Mouse (Mus musculus): ENCODE data around the gene Artn. TPM values are rescaled to one million over a fixed set of nuclear protein-coding genes. Genes with fewer than 3 reads are reported as not detected.

Artn gene
- 0.40 and 0.53 TPM in 2 replicates for polyA plus RNA-seq (2014; fragmentation: Nextera tagmentation; extraction: Ambion mirVana)

GRCm38 (mm10) chr4:117929391-117929881 is at the start of gene Artn:
TSS of gene Artn (minus strand) at chr4:117929763.
- Histone ChIP-seq H3K4me1 (ENCODE audit: control insufficient read depth, insufficient read depth, low read length) (peaks cover 23% of the 10 kb centered on the region), H3K27me3 (ENCODE audit: control insufficient read depth, insufficient read depth, low read length) (peaks cover 56% of the 10 kb centered on the region), H3K27ac (ENCODE audit: low read depth, low read length) (no peak within 1 kb of the TSS), H3K9me3 (ENCODE audit: control insufficient read depth, low read length) (no peaks in the 10 kb centered on the region), H3K4me3 (ENCODE audit: low read depth, low read length) (peak within 1 kb of the TSS; percentile 25), H3K4me2 (peak within 1 kb of the TSS; percentile 54), H3K36me3 (ENCODE audit: control insufficient read depth, insufficient read depth, low read length) (no peaks in the 10 kb centered on the region), H3K9ac (ENCODE audit: low read length) (peak within 1 kb of the TSS; percentile 6)
- ATAC-seq (ENCODE audit: low FRiP score) (peak; percentile 25; the same call in 1 of the 2 replicates), DNase-seq (ENCODE audit: low spot score, missing footprints) (peak; percentile 93)
- under 1% methylated on average over 33 of the region's 33 CpGs for WGBS

- Histone ChIP-seq H3K27me3 (ENCODE audit: control insufficient read depth, insufficient read depth, low read length) (no peaks in the 10 kb centered on the region), H3K36me3 (ENCODE audit: control insufficient read depth, insufficient read depth, low read length) (no peaks in the 10 kb centered on the region), H3K27ac (ENCODE audit: low read depth, low read length) (no peak overlapping the region), H3K4me2 (no peak overlapping the region), H3K4me1 (ENCODE audit: control insufficient read depth, insufficient read depth, low read length) (no peaks in the 10 kb centered on the region), H3K4me3 (ENCODE audit: low read depth, low read length) (no peak overlapping the region), H3K9ac (ENCODE audit: low read length) (no peak overlapping the region), H3K9me3 (ENCODE audit: control insufficient read depth, low read length) (no peaks in the 10 kb centered on the region)
- ATAC-seq (ENCODE audit: low FRiP score) (no peak), DNase-seq (ENCODE audit: low spot score, missing footprints) (no peak)
- WGBS = 95% methylated on average over 4 of the region's 4 CpGs
Measured at GRCm38 (mm10) chr4:117979181-117979580, 49.6 kb upstream of the Artn start.

- no peaks in the 10 kb centered on the region for H3K27me3 ChIP-seq (ENCODE audit: control insufficient read depth, insufficient read depth, low read length)
- no peak overlapping the region for H3K4me3 ChIP-seq (ENCODE audit: low read depth, low read length)
- H3K36me3 ChIP-seq (ENCODE audit: control insufficient read depth, insufficient read depth, low read length) = no peaks in the 10 kb centered on the region
- ATAC-seq (ENCODE audit: low FRiP score) (no peak), DNase-seq (ENCODE audit: low spot score, missing footprints) (no peak)
- H3K27ac ChIP-seq (ENCODE audit: low read depth, low read length) = no peak overlapping the region
- WGBS = 90% methylated on average over 9 of the region's 9 CpGs
- H3K9me3 ChIP-seq (ENCODE audit: control insufficient read depth, low read length) = no peaks in the 10 kb centered on the region
- no peaks in the 10 kb centered on the region for H3K4me1 ChIP-seq (ENCODE audit: control insufficient read depth, insufficient read depth, low read length)
- no peak overlapping the region for H3K9ac ChIP-seq (ENCODE audit: low read length)
- no peak overlapping the region for H3K4me2 ChIP-seq
Measured at GRCm38 (mm10) chr4:117978282-117978681, 48.7 kb upstream of the Artn start.

- WGBS = 85% methylated on average over 11 of the region's 11 CpGs
- no peaks in the 10 kb centered on the region for H3K9me3 ChIP-seq (ENCODE audit: control insufficient read depth, low read length)
- ATAC-seq (ENCODE audit: low FRiP score) (no peak), DNase-seq (ENCODE audit: low spot score, missing footprints) (no peak)
- no peak overlapping the region for H3K4me3 ChIP-seq (ENCODE audit: low read depth, low read length)
- H3K4me2 ChIP-seq = no peak overlapping the region
- H3K4me1 ChIP-seq (ENCODE audit: control insufficient read depth, insufficient read depth, low read length) = no peaks in the 10 kb centered on the region
- H3K9ac ChIP-seq (ENCODE audit: low read length) = no peak overlapping the region
- H3K36me3 ChIP-seq (ENCODE audit: control insufficient read depth, insufficient read depth, low read length) = no peaks in the 10 kb centered on the region
- no peak overlapping the region for H3K27ac ChIP-seq (ENCODE audit: low read depth, low read length)
- no peaks in the 10 kb centered on the region for H3K27me3 ChIP-seq (ENCODE audit: control insufficient read depth, insufficient read depth, low read length)
Measured at GRCm38 (mm10) chr4:117977841-117978240, 48.3 kb upstream of the Artn start.

GRCm38 (mm10) chr4:117977371-117977770 is 47.8 kb upstream of the Artn start:
- H3K27me3 ChIP-seq (ENCODE audit: control insufficient read depth, insufficient read depth, low read length) = no peaks in the 10 kb centered on the region
- H3K9ac ChIP-seq (ENCODE audit: low read length) = no peak overlapping the region
- H3K27ac ChIP-seq (ENCODE audit: low read depth, low read length) = no peak overlapping the region
- H3K36me3 ChIP-seq (ENCODE audit: control insufficient read depth, insufficient read depth, low read length) = no peaks in the 10 kb centered on the region
- H3K9me3 ChIP-seq (ENCODE audit: control insufficient read depth, low read length) = no peaks in the 10 kb centered on the region
- H3K4me2 ChIP-seq = no peak overlapping the region
- WGBS = 82% methylated on average over 9 of the region's 9 CpGs
- DNase-seq (ENCODE audit: low spot score, missing footprints) = no peak
- no peaks in the 10 kb centered on the region for H3K4me1 ChIP-seq (ENCODE audit: control insufficient read depth, insufficient read depth, low read length)
- ATAC-seq (ENCODE audit: low FRiP score) = no peak
- no peak overlapping the region for H3K4me3 ChIP-seq (ENCODE audit: low read depth, low read length)

GRCm38 (mm10) chr4:117975820-117976219 is 46.3 kb upstream of the Artn start:
- Histone ChIP-seq H3K4me1 (ENCODE audit: control insufficient read depth, insufficient read depth, low read length) (no peaks in the 10 kb centered on the region), H3K36me3 (ENCODE audit: control insufficient read depth, insufficient read depth, low read length) (no peaks in the 10 kb centered on the region), H3K27ac (ENCODE audit: low read depth, low read length) (no peak overlapping the region), H3K9me3 (ENCODE audit: control insufficient read depth, low read length) (no peaks in the 10 kb centered on the region), H3K4me2 (no peak overlapping the region), H3K4me3 (ENCODE audit: low read depth, low read length) (no peak overlapping the region), H3K9ac (ENCODE audit: low read length) (no peak overlapping the region), H3K27me3 (ENCODE audit: control insufficient read depth, insufficient read depth, low read length) (no peaks in the 10 kb centered on the region)
- whole genome bisulfite sequencing = 82% methylated on average over 1 of the region's 1 CpGs
- no peak for DNase-seq (ENCODE audit: low spot score, missing footprints)
- no peak for ATAC-seq (ENCODE audit: low FRiP score)

GRCm38 (mm10) chr4:117974719-117975118 is 45.2 kb upstream of the Artn start:
- Histone ChIP-seq H3K4me1 (ENCODE audit: control insufficient read depth, insufficient read depth, low read length) (no peaks in the 10 kb centered on the region), H3K27me3 (ENCODE audit: control insufficient read depth, insufficient read depth, low read length) (no peaks in the 10 kb centered on the region), H3K36me3 (ENCODE audit: control insufficient read depth, insufficient read depth, low read length) (no peaks in the 10 kb centered on the region), H3K27ac (ENCODE audit: low read depth, low read length) (no peak overlapping the region), H3K4me3 (ENCODE audit: low read depth, low read length) (no peak overlapping the region), H3K9me3 (ENCODE audit: control insufficient read depth, low read length) (no peaks in the 10 kb centered on the region), H3K4me2 (no peak overlapping the region), H3K9ac (ENCODE audit: low read length) (no peak overlapping the region)
- ATAC-seq (ENCODE audit: low FRiP score) (no peak), DNase-seq (ENCODE audit: low spot score, missing footprints) (no peak)
- 76% methylated on average over 5 of the region's 5 CpGs for WGBS

GRCm38 (mm10) chr4:117972999-117973398 is 43.4 kb upstream of the Artn start:
- no peak for DNase-seq (ENCODE audit: low spot score, missing footprints)
- Histone ChIP-seq H3K9me3 (ENCODE audit: control insufficient read depth, low read length) (no peaks in the 10 kb centered on the region), H3K27me3 (ENCODE audit: control insufficient read depth, insufficient read depth, low read length) (no peaks in the 10 kb centered on the region), H3K27ac (ENCODE audit: low read depth, low read length) (no peak overlapping the region), H3K4me1 (ENCODE audit: control insufficient read depth, insufficient read depth, low read length) (no peaks in the 10 kb centered on the region), H3K4me2 (no peak overlapping the region), H3K4me3 (ENCODE audit: low read depth, low read length) (no peak overlapping the region), H3K36me3 (ENCODE audit: control insufficient read depth, insufficient read depth, low read length) (no peaks in the 10 kb centered on the region), H3K9ac (ENCODE audit: low read length) (no peak overlapping the region)
- no peak for ATAC-seq (ENCODE audit: low FRiP score)
- WGBS = 57% methylated on average over 10 of the region's 10 CpGs

GRCm38 (mm10) chr4:117964346-117965025 is 34.9 kb upstream of the Artn start:
- no peaks in the 10 kb centered on the region for H3K36me3 ChIP-seq (ENCODE audit: control insufficient read depth, insufficient read depth, low read length)

More at GRCm38 (mm10) chr4:117964346-117965025, 34.9 kb upstream of the Artn start:
- no peak overlapping the region for H3K9ac ChIP-seq (ENCODE audit: low read length)
- DNase-seq (ENCODE audit: low spot score, missing footprints) (no peak), ATAC-seq (ENCODE audit: low FRiP score) (no peak)
- WGBS = 86% methylated on average over 14 of the region's 14 CpGs
- no peak overlapping the region for H3K4me3 ChIP-seq (ENCODE audit: low read depth, low read length)
- no peak overlapping the region for H3K27ac ChIP-seq (ENCODE audit: low read depth, low read length)
- no peaks in the 10 kb centered on the region for H3K9me3 ChIP-seq (ENCODE audit: control insufficient read depth, low read length)
- no peak overlapping the region for H3K4me2 ChIP-seq
- H3K27me3 ChIP-seq (ENCODE audit: control insufficient read depth, insufficient read depth, low read length) = no peaks in the 10 kb centered on the region
- H3K4me1 ChIP-seq (ENCODE audit: control insufficient read depth, insufficient read depth, low read length) = no peaks in the 10 kb centered on the region
